Mouse (Mus musculus) G1E (cell line): Measurements from ENCODE around the gene H2-M10.5. TPM values are rescaled to one million over a fixed set of nuclear protein-coding genes. Genes with fewer than 3 reads are reported as not detected.
A peak's percentile ranks its signal among the peaks of the same experiment; 100 is the strongest.
"Not testable (repeated sequence)": the region's sequence is repeated elsewhere in the genome, so short reads cannot be mapped to it uniquely, and the experiment has no call there.

Experiments
- ATAC-seq: 2 replicates; pipeline ENCODE4 v1.8.0; 2016; ENCODE audit warnings: mild to moderate bottlenecking; ENCODE audit not compliant: insufficient number of reproducible peaks, poor library complexity, low FRiP score, severe bottlenecking; ENCODE audit errors: extremely low read depth
- DNase-seq: peaks from one replicate; pipeline ENCODE4 v3.0.0; 2012; ENCODE audit warnings: low spot score
- H3K27me3 ChIP-seq: 2 replicates; pipeline ENCODE4 v1.6.1; 2012; ENCODE audit warnings: mild to moderate bottlenecking, low read length, inconsistent platforms; ENCODE audit not compliant: insufficient read depth
- H3K36me3 ChIP-seq: replicated peaks from 2 replicates; pipeline ENCODE3; 2012; ENCODE audit warnings: mild to moderate bottlenecking, inconsistent platforms
- H3K4me1 ChIP-seq: 2 replicates; pipeline ENCODE4 v1.6.1; 2012; ENCODE audit warnings: low read depth, low read length, inconsistent platforms, mixed read lengths; ENCODE audit not compliant: insufficient read depth
- H3K4me3 ChIP-seq: 2 replicates; pipeline ENCODE4 v1.5.1; 2012; ENCODE audit warnings: low read depth, mild to moderate bottlenecking, inconsistent platforms, low read length, moderate library complexity, mixed read lengths
- H3K9me3 ChIP-seq: replicated peaks from 2 replicates; pipeline ENCODE4 v1.6.1; 2012; ENCODE audit warnings: inconsistent platforms
- CTCF ChIP-seq: IDR thresholded peaks from 2 replicates; pipeline ENCODE4 v1.5.1; 2012; ENCODE audit warnings: low read depth, low read length, inconsistent platforms, mixed read lengths
- GATA1 ChIP-seq: IDR thresholded peaks from 2 replicates; pipeline ENCODE4 v1.6.1; 2012; ENCODE audit warnings: borderline replicate concordance, low read length, inconsistent platforms, mixed read lengths
- GATA2 ChIP-seq: IDR thresholded peaks from 2 replicates; pipeline ENCODE4 v1.6.1; 2012; ENCODE audit warnings: low read depth, low read length, inconsistent platforms, borderline replicate concordance
- POLR2AphosphoS5 ChIP-seq: IDR thresholded peaks from 2 replicates; pipeline ENCODE4 v1.6.1; 2012; ENCODE audit warnings: low read depth, low read length, inconsistent platforms; ENCODE audit not compliant: insufficient replicate concordance
- TAL1 ChIP-seq: conservative IDR thresholded peaks from 2 replicates; pipeline ENCODE4 v1.6.1; 2012; ENCODE audit warnings: low read depth, low read length, inconsistent platforms, mixed read lengths
- polyA plus RNA-seq: library from polyadenylated mRNA; stranded (reverse); fragments of >175 nt; gene quantifications from 2 replicates; pipeline ENCODE4 v1.2.3, GENCODE M21; 2012
- total RNA-seq, 2 experiments: library from RNA; stranded (forward) in 1 of 2; stranded (reverse) in 1 of 2; fragments of 200-1000 nt in 1 of 2; fragments of >200 nt in 1 of 2; fragmentation: Nextera tagmentation in 1 of 2; gene quantifications; 2 replicates each; pipeline ENCODE4 v1.2.3; 2014 to 2017

The H2-M10.5 gene
- total and polyA plus RNA-seq, 3 experiments = not detected

- Histone ChIP-seq H3K9me3 (no peaks in the 10 kb centered on the region), H3K4me1 (no peaks in the 10 kb centered on the region), H3K36me3 (no peaks in the 10 kb centered on the region), H3K4me3 (no peak overlapping the region), H3K27me3 (no peaks in the 10 kb centered on the region)
- ATAC-seq (no peak), DNase-seq (no peak)
- no peak for TF ChIP-seq GATA2
- TF ChIP-seq POLR2AphosphoS5 = no peak
- TF ChIP-seq TAL1 = no peak
- TF ChIP-seq GATA1 = no peak
- no peak for TF ChIP-seq CTCF
Measured at GRCm38 (mm10) chr17:36788351-36788750, 15.6 kb downstream of the H2-M10.5 start.

GRCm38 (mm10) chr17:36788801-36789200 is 16.1 kb downstream of the H2-M10.5 start:
- H3K4me3 ChIP-seq, H3K4me1 ChIP-seq, H3K36me3 ChIP-seq, H3K9me3 ChIP-seq, ATAC-seq, H3K27me3 ChIP-seq, DNase-seq: not testable (repeated sequence)
- TF ChIP-seq CTCF = peak; percentile 42; the same call in 1 of the 2 replicates

DNA sequence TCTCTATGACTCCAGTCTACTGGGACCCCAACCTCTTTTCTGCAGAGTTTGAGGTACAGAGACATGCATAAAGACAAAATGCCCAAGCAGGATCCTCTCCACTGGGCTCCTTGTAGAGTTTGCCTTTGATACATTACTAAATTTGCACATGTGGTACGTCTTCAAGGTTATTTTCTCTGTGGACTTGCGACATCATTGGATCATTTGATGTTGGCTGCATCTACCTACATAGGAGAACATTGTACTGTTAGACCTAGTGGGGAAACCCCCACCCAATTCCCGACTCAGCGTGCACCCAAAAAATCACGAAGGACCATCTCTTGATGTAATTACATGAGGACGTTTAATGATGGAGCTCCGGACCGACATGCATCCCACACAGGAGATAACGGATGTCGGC is 26.8 kb downstream of the H2-M10.5 start:
- no peaks in the 10 kb centered on the region for H3K4me1 ChIP-seq
- DNase-seq (no peak), ATAC-seq (no peak)
- no peaks in the 10 kb centered on the region for H3K36me3 ChIP-seq
- H3K9me3 ChIP-seq = no peaks in the 10 kb centered on the region
- TF ChIP-seq CTCF = no peak
- TF ChIP-seq POLR2AphosphoS5 = no peak
- no peak for TF ChIP-seq TAL1
- TF ChIP-seq GATA2 = no peak
- TF ChIP-seq GATA1 = no peak
- H3K27me3 ChIP-seq = peaks cover 3% of the 10 kb centered on the region; the same call in 1 of the 2 replicates
- no peak overlapping the region for H3K4me3 ChIP-seq

DNA sequence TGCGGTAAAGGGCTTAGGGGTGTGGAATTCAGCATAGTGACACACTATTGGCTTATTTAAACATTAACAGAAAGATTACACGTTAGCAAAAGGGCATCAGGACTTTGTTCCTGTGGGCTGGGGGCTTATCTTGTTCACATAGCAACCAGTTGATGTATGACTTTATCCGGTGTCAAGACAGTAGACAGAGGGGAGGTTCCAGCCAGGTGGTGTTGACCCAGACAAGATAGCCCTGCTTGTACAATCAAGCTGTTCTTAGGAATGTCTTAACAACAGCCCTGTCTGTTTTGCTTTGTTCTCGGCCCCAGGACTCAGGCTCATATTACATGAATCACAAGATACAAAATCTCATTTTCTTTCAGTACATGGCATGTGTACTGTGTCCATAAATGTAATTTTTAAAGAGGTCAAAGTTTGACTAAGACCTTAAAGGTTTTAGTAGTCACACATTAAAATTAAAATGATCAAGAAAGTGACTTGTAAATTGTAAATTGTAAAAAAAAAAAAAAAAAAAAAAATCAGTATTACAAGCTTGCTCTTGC is 27.3 kb downstream of the H2-M10.5 start:
- not testable (repeated sequence) for H3K36me3 ChIP-seq, H3K27me3 ChIP-seq, ATAC-seq, DNase-seq, H3K4me1 ChIP-seq, H3K9me3 ChIP-seq, H3K4me3 ChIP-seq

GRCm38 (mm10) chr17:36811871-36812270 is 39.2 kb downstream of the H2-M10.5 start, which contains the start of gene H2-M10.6:
Gene H2-M10.6, plus strand, starts transcription at chr17:36812171.
- TF ChIP-seq TAL1 (no peak), GATA2 (no peak), GATA1 (no peak)
- DNase-seq = no peak
- Histone ChIP-seq H3K4me3 (no peak within 1 kb of the TSS), H3K4me1 (no peaks in the 10 kb centered on the region), H3K9me3 (no peaks in the 10 kb centered on the region), H3K27me3 (no peaks in the 10 kb centered on the region; the same call in 1 of the 2 replicates), H3K36me3 (no peaks in the 10 kb centered on the region)
- no peak for ATAC-seq

DNA sequence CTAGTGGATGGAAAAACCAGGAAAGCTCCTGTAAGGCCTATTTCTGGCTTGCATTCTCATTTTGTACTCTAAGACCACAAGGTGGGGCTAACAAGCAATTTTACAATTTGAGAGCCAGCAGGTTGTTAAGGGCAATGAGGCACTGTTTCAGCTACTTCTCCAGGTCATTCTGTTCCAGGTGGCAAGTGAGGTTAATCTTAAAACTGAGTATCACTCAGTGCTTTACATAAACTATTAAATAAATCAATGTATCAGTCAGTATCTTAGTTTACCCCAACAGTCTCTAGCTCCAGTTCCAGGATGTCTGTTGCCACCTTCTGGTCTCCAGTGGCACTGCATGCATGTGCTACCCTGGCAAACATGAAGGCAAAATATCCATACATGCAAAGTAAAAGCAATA is 51.3 kb downstream of the H2-M10.5 start:
- no peaks in the 10 kb centered on the region for H3K9me3 ChIP-seq
- H3K36me3 ChIP-seq = no peaks in the 10 kb centered on the region
- no peak for ATAC-seq
- peaks cover 13% of the 10 kb centered on the region for H3K27me3 ChIP-seq
- no peak for TF ChIP-seq GATA1
- TF ChIP-seq CTCF = peak; percentile 49; the same call in 1 of the 2 replicates
- DNase-seq = no peak
- H3K4me1 ChIP-seq = no peaks in the 10 kb centered on the region
- H3K4me3 ChIP-seq = no peak overlapping the region

DNA sequence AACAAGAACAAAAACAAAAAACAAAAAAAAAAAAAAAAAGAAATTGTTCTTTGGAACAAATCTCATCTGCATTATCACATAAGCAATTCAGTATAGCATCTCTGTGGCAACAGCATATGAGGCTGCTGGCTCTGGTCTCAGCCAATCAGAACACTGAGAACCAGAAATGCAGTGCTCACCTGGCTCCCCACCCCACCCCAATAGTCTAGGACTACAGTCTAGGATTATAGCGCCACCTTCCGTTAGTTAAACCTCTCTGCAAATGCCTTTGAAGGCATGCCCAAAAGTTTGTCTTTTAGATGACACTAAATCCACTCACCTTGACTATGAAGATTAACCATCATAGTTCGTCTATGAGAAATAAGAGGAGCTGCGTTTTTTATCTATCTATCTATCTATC is 52.8 kb downstream of the H2-M10.5 start:
- Histone ChIP-seq H3K27me3 (peaks cover 14% of the 10 kb centered on the region), H3K36me3 (no peaks in the 10 kb centered on the region), H3K4me3 (no peak overlapping the region), H3K9me3 (no peaks in the 10 kb centered on the region), H3K4me1 (no peaks in the 10 kb centered on the region)
- no peak for TF ChIP-seq GATA1
- TF ChIP-seq CTCF = no peak
- no peak for TF ChIP-seq POLR2AphosphoS5
- TF ChIP-seq TAL1 = no peak
- no peak for TF ChIP-seq GATA2
- no peak for ATAC-seq
- DNase-seq = no peak

Other genes with a start within 250 kb of the H2-M10.5 start
- gene H2-M11, start 225.8 kb upstream of the H2-M10.5 start, total RNA-seq (2014; fragmentation: Nextera tagmentation) = not detected in 2 replicates
- gene H2-M11, start 225.8 kb upstream of the H2-M10.5 start, total RNA-seq (2017) = not detected in 2 replicates
- not detected in 2 replicates for gene H2-M11, start 225.8 kb upstream of the H2-M10.5 start, polyA plus RNA-seq
- gene H2-M9, start 130.2 kb upstream of the H2-M10.5 start, total RNA-seq (2014; fragmentation: Nextera tagmentation) = not detected in 2 replicates
- gene H2-M9, start 130.2 kb upstream of the H2-M10.5 start, total RNA-seq (2017) = 0.12 and 0.27 TPM in 2 replicates
- not detected in 2 replicates for gene H2-M9, start 130.2 kb upstream of the H2-M10.5 start, polyA plus RNA-seq
- gene H2-M1, start 100.7 kb upstream of the H2-M10.5 start, total RNA-seq (2014; fragmentation: Nextera tagmentation) = not detected in 2 replicates
- 0.16 TPM in 1 of 2 replicates, not detected in the other for gene H2-M1, start 100.7 kb upstream of the H2-M10.5 start, total RNA-seq (2017)
- gene H2-M1, start 100.7 kb upstream of the H2-M10.5 start, polyA plus RNA-seq = not detected in 2 replicates
- not detected in 2 replicates for gene H2-M10.6, start 39.3 kb downstream of the H2-M10.5 start, total RNA-seq (2014; fragmentation: Nextera tagmentation)
- 0.06 TPM in 1 of 2 replicates, not detected in the other for gene H2-M10.6, start 39.3 kb downstream of the H2-M10.5 start, total RNA-seq (2017)
- gene H2-M10.6, start 39.3 kb downstream of the H2-M10.5 start, polyA plus RNA-seq = not detected in 2 replicates
- 31.8 and 39.7 TPM in 2 replicates for gene Trim26, start 64.2 kb downstream of the H2-M10.5 start, total RNA-seq (2014; fragmentation: Nextera tagmentation)
- 12.5 TPM in 2 replicates for gene Trim26, start 64.2 kb downstream of the H2-M10.5 start, total RNA-seq (2017)
- gene Trim26, start 64.2 kb downstream of the H2-M10.5 start, polyA plus RNA-seq = 11.7 and 13.4 TPM in 2 replicates
- gene Trim15, start 94.3 kb downstream of the H2-M10.5 start, total RNA-seq (2014; fragmentation: Nextera tagmentation) = not detected in 2 replicates
- 0.22 TPM in 1 of 2 replicates, not detected in the other for gene Trim15, start 94.3 kb downstream of the H2-M10.5 start, total RNA-seq (2017)
- not detected in 2 replicates for gene Trim15, start 94.3 kb downstream of the H2-M10.5 start, polyA plus RNA-seq
- gene Trim10, start 96.7 kb downstream of the H2-M10.5 start, total RNA-seq (2014; fragmentation: Nextera tagmentation) = 8.3 and 18.1 TPM in 2 replicates
- 16.2 and 17.5 TPM in 2 replicates for gene Trim10, start 96.7 kb downstream of the H2-M10.5 start, total RNA-seq (2017)
- gene Trim10, start 96.7 kb downstream of the H2-M10.5 start, polyA plus RNA-seq = 2.7 and 6.1 TPM in 2 replicates
- not detected in 2 replicates for gene Trim40, start 117.2 kb downstream of the H2-M10.5 start, total RNA-seq (2014; fragmentation: Nextera tagmentation)
- gene Trim40, start 117.2 kb downstream of the H2-M10.5 start, total RNA-seq (2017) = 0.12 TPM in 1 of 2 replicates, not detected in the other
- not detected in 2 replicates for gene Trim40, start 117.2 kb downstream of the H2-M10.5 start, polyA plus RNA-seq
- gene Trim31, start 125.2 kb downstream of the H2-M10.5 start, total RNA-seq (2014; fragmentation: Nextera tagmentation) = not detected in 2 replicates
- gene Trim31, start 125.2 kb downstream of the H2-M10.5 start, total RNA-seq (2017) = not detected in 2 replicates
- gene Trim31, start 125.2 kb downstream of the H2-M10.5 start, polyA plus RNA-seq = not detected in 2 replicates
- not detected in 2 replicates for gene Rnf39, start 170.0 kb downstream of the H2-M10.5 start, total RNA-seq (2014; fragmentation: Nextera tagmentation)
- gene Rnf39, start 170.0 kb downstream of the H2-M10.5 start, total RNA-seq (2017) = not detected in 2 replicates
- gene Rnf39, start 170.0 kb downstream of the H2-M10.5 start, polyA plus RNA-seq = not detected in 2 replicates
- gene Ppp1r11, start 178.8 kb downstream of the H2-M10.5 start, total RNA-seq (2014; fragmentation: Nextera tagmentation) = 113 and 130 TPM in 2 replicates
- 104 and 113 TPM in 2 replicates for gene Ppp1r11, start 178.8 kb downstream of the H2-M10.5 start, total RNA-seq (2017)
- gene Ppp1r11, start 178.8 kb downstream of the H2-M10.5 start, polyA plus RNA-seq = 247 and 300 TPM in 2 replicates
- gene Znrd1, start 185.6 kb downstream of the H2-M10.5 start, total RNA-seq (2014; fragmentation: Nextera tagmentation) = 154 and 169 TPM in 2 replicates
- gene Znrd1, start 185.6 kb downstream of the H2-M10.5 start, total RNA-seq (2017) = 123 and 127 TPM in 2 replicates
- 4.7 and 6.8 TPM in 2 replicates for gene Znrd1, start 185.6 kb downstream of the H2-M10.5 start, polyA plus RNA-seq
- gene Znrd1as, start 185.7 kb downstream of the H2-M10.5 start, total RNA-seq (2014; fragmentation: Nextera tagmentation) = 17.3 and 18.0 TPM in 2 replicates
- gene Znrd1as, start 185.7 kb downstream of the H2-M10.5 start, total RNA-seq (2017) = 23.3 and 35.1 TPM in 2 replicates
- gene Znrd1as, start 185.7 kb downstream of the H2-M10.5 start, polyA plus RNA-seq = 0.77 and 0.95 TPM in 2 replicates
- not detected in 2 replicates for gene 2410137M14Rik, start 208.3 kb downstream of the H2-M10.5 start, total RNA-seq (2014; fragmentation: Nextera tagmentation)
- gene 2410137M14Rik, start 208.3 kb downstream of the H2-M10.5 start, total RNA-seq (2017) = 0.16 TPM in 1 of 2 replicates, not detected in the other
- not detected in 2 replicates for gene 2410137M14Rik, start 208.3 kb downstream of the H2-M10.5 start, polyA plus RNA-seq
- gene H2-M5, start 216.6 kb downstream of the H2-M10.5 start, total RNA-seq (2014; fragmentation: Nextera tagmentation) = not detected in 2 replicates
- gene H2-M5, start 216.6 kb downstream of the H2-M10.5 start, total RNA-seq (2017) = 0.11 TPM in 1 of 2 replicates, not detected in the other
- gene H2-M5, start 216.6 kb downstream of the H2-M10.5 start, polyA plus RNA-seq = not detected in 2 replicates
- not detected in 2 replicates for gene Zfp57, start 228.3 kb downstream of the H2-M10.5 start, total RNA-seq (2014; fragmentation: Nextera tagmentation)
- 0.35 and 0.44 TPM in 2 replicates for gene Zfp57, start 228.3 kb downstream of the H2-M10.5 start, total RNA-seq (2017)
- not detected in 2 replicates for gene Zfp57, start 228.3 kb downstream of the H2-M10.5 start, polyA plus RNA-seq